Mouse (Mus musculus) kidney, postnatal 0 days (tissue): ENCODE measurements at regions not wholly inside any gene's neighbourhood (a gene's known extent, or its start where the extent isn't known, plus 50 kb on each side); places are given as distances from the start of the nearest gene placed in this dataset.
A peak's percentile ranks its signal among the peaks of the same experiment; 100 is the strongest.

Experiments
- ATAC-seq: fragments of 200-750 bp; cut with Nextera tagmentation; replicated peaks from 2 replicates; pipeline ENCODE4 v1.8.0; 2017; ENCODE audit warnings: low read depth, moderate number of reproducible peaks, moderate TSS enrichment, moderate library complexity; ENCODE audit not compliant: low FRiP score
- DNase-seq: peaks from one replicate; pipeline ENCODE4 v3.0.0-alpha.2; 2016; ENCODE audit warnings: low spot score
- H3K27ac ChIP-seq: fragments of 300-500 bp; sonication (generic); 2 replicates; pipeline ENCODE4 v1.5.1; 2014; ENCODE audit warnings: mild to moderate bottlenecking
- H3K27me3 ChIP-seq: fragments of 300-500 bp; sonication (generic); 2 replicates; pipeline ENCODE4 v1.6.1; 2014; ENCODE audit warnings: low read length, mixed read lengths; ENCODE audit not compliant: insufficient read depth
- H3K36me3 ChIP-seq: fragments of 300-500 bp; sonication (generic); 2 replicates; pipeline ENCODE4 v1.6.1; 2014; ENCODE audit warnings: low read length, mixed read lengths; ENCODE audit not compliant: insufficient read depth
- H3K4me1 ChIP-seq: fragments of 300-500 bp; sonication (generic); replicated peaks from 2 replicates; pipeline ENCODE4 v1.6.1; 2014; ENCODE audit warnings: antibody characterized with exemption, low read length, mixed read lengths; ENCODE audit not compliant: insufficient read depth
- H3K4me2 ChIP-seq: fragments of 300-500 bp; sonication (generic); 2 replicates; pipeline ENCODE4 v1.6.1; 2014; ENCODE audit warnings: mild to moderate bottlenecking, low read length, moderate library complexity, mixed read lengths
- H3K4me3 ChIP-seq: fragments of 300-500 bp; sonication (generic); replicated peaks from 2 replicates; pipeline ENCODE4 v1.5.1; 2014; ENCODE audit warnings: low read depth, low read length
- H3K9ac ChIP-seq: fragments of 300-500 bp; sonication (generic); 2 replicates; pipeline ENCODE4 v1.6.1; 2014; ENCODE audit warnings: low read depth, low read length
- H3K9me3 ChIP-seq: fragments of 300-500 bp; sonication (generic); replicated peaks from 2 replicates; pipeline ENCODE4 v1.6.1; 2016; ENCODE audit warnings: low read length, inconsistent platforms, mixed read lengths
- CTCF ChIP-seq: IDR thresholded peaks from 2 replicates; pipeline ENCODE4 v1.5.1; 2016; ENCODE audit warnings: antibody characterized with exemption, low read depth, mild to moderate bottlenecking, moderate library complexity
- WGBS: fragments of 180-500 bp; shearing (Covaris S2); extraction: QIAGEN DNeasy Blood & Tissue Kit; methylation state at CpG from one replicate; pipeline ENCODE4 v1.1.7; 2014; 5-methylcytosine and 5-hydroxymethylcytosine counted together

DNA sequence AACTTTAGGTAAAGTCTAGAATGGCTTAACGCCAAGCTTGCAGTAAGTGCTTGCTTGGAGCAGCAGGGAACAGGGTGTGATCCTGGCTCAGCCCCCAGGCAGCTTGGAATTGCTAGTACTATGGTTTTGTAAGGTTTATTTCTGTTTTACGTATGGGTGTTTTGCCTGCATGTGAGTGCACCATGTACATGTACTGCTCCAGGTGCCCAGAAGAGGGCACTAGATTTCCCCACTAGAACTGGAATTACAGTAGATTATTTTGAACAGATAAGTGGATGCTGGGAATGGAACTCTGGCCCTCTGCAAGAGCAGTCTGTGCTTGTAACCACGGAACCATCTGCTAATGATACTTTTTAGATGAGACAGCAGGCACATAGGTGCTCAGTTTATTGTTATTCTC, 237.6 kb downstream of the Skap2 start:
- ATAC-seq (no peak), DNase-seq (no peak)
- Histone ChIP-seq H3K4me1 (no peaks in the 10 kb centered on the region), H3K4me3 (no peak overlapping the region), H3K9me3 (no peaks in the 10 kb centered on the region), H3K27ac (no peak overlapping the region), H3K27me3 (no peaks in the 10 kb centered on the region), H3K9ac (no peak overlapping the region), H3K4me2 (no peak overlapping the region), H3K36me3 (no peaks in the 10 kb centered on the region)
- 81% methylated on average over 3 of the region's 3 CpGs for WGBS
- peak; percentile 49 for TF ChIP-seq CTCF

DNA sequence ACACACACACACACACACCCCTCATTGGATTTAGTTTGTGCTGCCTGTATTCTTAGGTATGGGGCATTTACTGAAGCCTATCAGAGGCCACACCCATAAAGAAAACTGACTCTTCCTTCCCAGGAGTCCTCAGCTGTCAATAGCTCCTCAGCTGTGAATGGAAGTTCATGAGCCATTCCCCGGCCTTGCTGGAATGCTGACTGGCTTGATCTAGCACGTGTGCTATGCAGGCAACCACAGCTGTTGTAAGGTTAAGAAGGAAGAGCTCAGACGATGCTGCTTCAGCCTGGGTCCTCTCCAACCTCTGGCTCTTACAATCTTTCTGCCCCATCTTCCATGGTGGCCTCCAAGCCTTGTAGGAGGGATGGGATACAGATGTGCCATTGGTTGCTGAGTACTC, 226.7 kb downstream of the Skap2 start:
- H3K4me2 ChIP-seq, result no peak overlapping the region
- no peak overlapping the region for H3K4me3 ChIP-seq
- no peaks in the 10 kb centered on the region for H3K9me3 ChIP-seq
- H3K9ac ChIP-seq, result no peak overlapping the region
- H3K27me3 ChIP-seq, result no peaks in the 10 kb centered on the region
- H3K27ac ChIP-seq, result no peak overlapping the region
- no peaks in the 10 kb centered on the region for H3K36me3 ChIP-seq
- TF ChIP-seq CTCF, result no peak
- H3K4me1 ChIP-seq, result no peaks in the 10 kb centered on the region
- DNase-seq, result no peak
- WGBS, result 30% methylated on average over 3 of the region's 3 CpGs
- no peak for ATAC-seq

DNA sequence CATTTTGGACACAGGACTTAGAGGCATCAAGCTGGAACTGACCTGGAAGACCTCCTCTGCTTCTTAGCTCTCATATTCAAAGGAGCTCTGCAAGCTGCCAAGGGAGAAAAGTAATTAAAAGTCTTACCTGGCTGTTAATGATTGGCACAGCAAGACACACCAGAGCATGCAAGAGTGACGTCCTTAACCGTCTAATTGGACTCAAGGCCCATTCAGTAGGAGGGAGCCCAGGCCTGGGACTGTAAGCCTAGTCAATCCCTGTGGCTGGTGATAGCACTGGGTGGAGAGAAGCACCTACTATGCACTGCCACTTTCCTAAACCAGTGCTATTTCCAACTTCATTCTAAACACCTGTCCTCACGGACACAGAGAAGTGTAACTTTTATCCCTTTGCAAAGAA, 225.5 kb downstream of the Skap2 start:
- no peak for TF ChIP-seq CTCF
- H3K4me2 ChIP-seq, result no peak overlapping the region
- no peak overlapping the region for H3K4me3 ChIP-seq
- H3K4me1 ChIP-seq, result no peaks in the 10 kb centered on the region
- ATAC-seq (0 out of 2 replicates have a peak, but pooled peaks have one; percentile 49), DNase-seq (no peak)
- no peak overlapping the region for H3K9ac ChIP-seq
- H3K36me3 ChIP-seq, result no peaks in the 10 kb centered on the region
- H3K27me3 ChIP-seq, result no peaks in the 10 kb centered on the region
- no peaks in the 10 kb centered on the region for H3K9me3 ChIP-seq
- WGBS, result 68% methylated on average over 3 of the region's 3 CpGs
- H3K27ac ChIP-seq, result no peak overlapping the region

DNA sequence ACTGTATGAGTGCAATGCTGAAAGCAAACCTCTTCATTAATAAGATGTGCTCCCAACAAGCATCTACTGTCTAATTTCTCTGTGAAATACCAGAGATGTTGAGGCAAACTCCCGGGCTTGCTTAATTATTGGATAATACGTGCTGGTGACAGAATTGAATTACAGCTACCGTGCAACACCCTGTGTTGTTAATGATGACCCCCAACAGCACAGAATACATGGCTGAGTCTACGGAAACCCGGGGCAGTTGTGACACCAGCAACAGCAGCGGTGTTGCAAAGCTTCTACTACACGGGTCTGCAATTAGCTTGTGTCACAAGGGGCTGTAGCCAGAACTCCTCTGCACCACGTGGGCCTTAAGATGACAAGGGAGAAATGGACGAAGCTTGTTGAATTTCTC, 224.2 kb downstream of the Skap2 start:
- WGBS, result 74% methylated on average over 9 of the region's 9 CpGs
- no peak for ATAC-seq

DNA sequence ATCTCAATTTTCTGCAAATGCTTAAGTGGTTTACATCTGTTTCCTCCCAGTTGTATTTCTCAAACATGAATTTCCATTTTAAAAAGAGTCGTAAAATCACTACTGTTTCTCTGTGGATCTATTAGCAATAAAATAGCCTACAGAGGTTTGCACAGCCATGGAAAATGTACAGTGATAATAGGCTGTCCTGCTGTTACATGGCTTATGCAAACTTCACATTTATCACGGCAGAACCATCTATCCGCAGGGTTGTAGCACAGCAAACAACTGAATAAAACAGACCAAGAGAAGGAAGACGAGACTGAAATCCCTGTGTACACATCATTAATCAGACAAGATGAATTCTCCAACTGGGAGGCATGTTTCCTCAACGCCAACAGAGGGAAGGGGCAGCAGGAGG, 222.1 kb downstream of the Skap2 start:
- DNase-seq (peak; percentile 47), ATAC-seq (no peak)
- no peak overlapping the region for H3K27ac ChIP-seq
- H3K36me3 ChIP-seq, result no peaks in the 10 kb centered on the region
- no peaks in the 10 kb centered on the region for H3K27me3 ChIP-seq
- no peak overlapping the region for H3K4me3 ChIP-seq
- WGBS, result 39% methylated on average over 5 of the region's 5 CpGs
- H3K4me2 ChIP-seq, result no peak overlapping the region
- TF ChIP-seq CTCF, result no peak
- no peak overlapping the region for H3K9ac ChIP-seq
- H3K4me1 ChIP-seq, result no peaks in the 10 kb centered on the region
- no peaks in the 10 kb centered on the region for H3K9me3 ChIP-seq

More for the DNA sequence above, 224.2 kb downstream of the Skap2 start:
- Histone ChIP-seq H3K9me3 (no peaks in the 10 kb centered on the region), H3K4me2 (no peak overlapping the region), H3K27ac (no peak overlapping the region), H3K9ac (no peak overlapping the region), H3K4me3 (no peak overlapping the region), H3K36me3 (no peaks in the 10 kb centered on the region), H3K4me1 (no peaks in the 10 kb centered on the region), H3K27me3 (no peaks in the 10 kb centered on the region)
- TF ChIP-seq CTCF, result no peak
- no peak for DNase-seq

DNA sequence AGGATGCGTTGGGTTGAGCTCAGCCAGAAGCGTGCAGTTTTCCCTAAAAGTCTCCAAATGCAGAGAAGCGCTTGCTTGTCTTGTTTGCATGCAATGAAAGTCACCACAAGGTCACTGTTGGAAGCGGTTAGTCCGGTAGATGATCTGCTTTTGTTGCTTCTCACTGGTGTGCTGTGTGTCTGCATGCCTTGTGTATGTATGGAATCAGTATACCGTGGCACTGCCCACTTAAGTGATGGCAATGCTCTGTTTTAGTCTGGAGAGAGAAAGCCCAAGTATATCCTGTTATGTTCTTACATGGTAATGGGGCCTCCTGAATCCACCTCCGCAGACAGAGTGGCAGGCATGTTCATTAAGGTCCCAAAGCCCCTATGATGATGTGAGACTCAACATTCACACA, 221.7 kb downstream of the Skap2 start:
- H3K4me1 ChIP-seq, result no peaks in the 10 kb centered on the region
- H3K27me3 ChIP-seq, result no peaks in the 10 kb centered on the region
- no peak overlapping the region for H3K4me2 ChIP-seq
- H3K9ac ChIP-seq, result no peak overlapping the region
- H3K4me3 ChIP-seq, result no peak overlapping the region
- TF ChIP-seq CTCF, result no peak
- no peak overlapping the region for H3K27ac ChIP-seq
- 55% methylated on average over 7 of the region's 7 CpGs for WGBS
- H3K36me3 ChIP-seq, result no peaks in the 10 kb centered on the region
- ATAC-seq (no peak), DNase-seq (no peak)
- H3K9me3 ChIP-seq, result no peaks in the 10 kb centered on the region

DNA sequence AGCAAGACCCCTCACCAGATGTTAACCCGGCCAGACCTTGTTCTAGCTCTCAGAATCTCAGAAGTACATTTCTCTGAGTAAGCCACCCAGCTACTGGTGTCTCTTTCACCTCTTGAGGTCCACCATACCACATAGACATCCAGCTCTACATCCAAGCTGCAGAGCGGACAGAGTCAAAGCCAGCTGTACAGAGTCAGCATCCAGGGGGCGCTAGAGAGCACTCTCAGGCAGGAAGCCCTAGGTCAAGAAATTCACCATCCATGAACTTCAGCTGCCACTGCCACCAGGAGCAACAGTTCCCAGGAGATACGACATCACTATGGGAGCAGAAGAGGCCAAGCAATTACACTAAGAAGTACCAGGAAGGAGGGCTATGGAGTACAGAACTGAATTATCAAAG, 217.0 kb downstream of the Skap2 start:
- Histone ChIP-seq H3K4me1 (no peaks in the 10 kb centered on the region), H3K27ac (no peak overlapping the region), H3K9me3 (no peaks in the 10 kb centered on the region), H3K9ac (no peak overlapping the region), H3K4me2 (no peak overlapping the region), H3K27me3 (no peaks in the 10 kb centered on the region), H3K4me3 (no peak overlapping the region), H3K36me3 (no peaks in the 10 kb centered on the region)
- WGBS, result 59% methylated on average over 4 of the region's 4 CpGs
- no peak for ATAC-seq
- DNase-seq, result peak; percentile 29
- peak; percentile 70 for TF ChIP-seq CTCF
